12 mouse cellular contexts compared by ENCODE assay signal in genomic region chr12:8798486-8799020, GRCm38 (mm10). TPM values are rescaled to one million over a fixed set of nuclear protein-coding genes. Genes with fewer than 3 reads are reported as not detected.
DNase-seq lines count a peak whose midpoint lies in the region; ATAC-seq lines count a peak whose summit lies in the region.
"Had no signal": no experiment of that assay in that cellular context is flagged by ENCODE, and none has a peak within 500 bp of the region (broad histone marks: within the 10 kb centered on the region; RNA-seq: fewer than 3 reads in every experiment).

No protein-coding gene starts in this region.

- H3K4me3 ChIP-seq in kidney, embryonic 14.5 days (ENCODE audit: low read length), result no peak overlapping the region
- no peak overlapping the region for H3K4me3 ChIP-seq in lung, embryonic 16.5 days (ENCODE audit: low read length)
- H3K4me3 ChIP-seq: megakaryocyte, embryonic 14.5 days had no signal

- H3K27me3 ChIP-seq in kidney, embryonic 14.5 days (ENCODE audit: control insufficient read depth, insufficient read depth, low read length), result no peaks in the 10 kb centered on the region
- H3K27me3 ChIP-seq in lung, embryonic 16.5 days (ENCODE audit: control insufficient read depth, insufficient read depth, low read depth, low read length), result no peaks in the 10 kb centered on the region

- H3K9ac ChIP-seq in kidney, embryonic 14.5 days (ENCODE audit: low read depth, low read length), result no peak overlapping the region
- H3K9ac ChIP-seq in lung, embryonic 16.5 days (ENCODE audit: low read length), result no peak overlapping the region

- H3K9me3 ChIP-seq in kidney, embryonic 14.5 days (ENCODE audit: control insufficient read depth, low read length), result no peaks in the 10 kb centered on the region
- H3K9me3 ChIP-seq in lung, embryonic 16.5 days (ENCODE audit: control insufficient read depth, low read length), result no peaks in the 10 kb centered on the region

- 32% methylated on average over 9 of the region's 9 CpGs for WGBS in kidney, embryonic 14.5 days
- 23% methylated on average over 9 of the region's 9 CpGs for WGBS in lung, embryonic 16.5 days

- H3K27ac ChIP-seq in kidney, embryonic 14.5 days (ENCODE audit: low read depth, low read length), result peak overlapping the region; percentile 27; the same call in 1 of the 2 replicates
- peak overlapping the region; percentile 92 for H3K27ac ChIP-seq in lung, embryonic 16.5 days (ENCODE audit: low read length)

- H3K4me2 ChIP-seq in kidney, embryonic 14.5 days (replicated peaks; ENCODE audit: low read depth, low read length), result no peak overlapping the region
- no peak overlapping the region for H3K4me2 ChIP-seq in lung, embryonic 16.5 days (ENCODE audit: low read depth, low read length)

- no peak for ATAC-seq in kidney, embryonic 14.5 days (ENCODE audit: low FRiP score, low TSS enrichment)
- peak; percentile 79 for ATAC-seq in lung, embryonic 16.5 days (ENCODE audit: low read depth)

- H3K4me1 ChIP-seq in kidney, embryonic 14.5 days (ENCODE audit: control insufficient read depth, insufficient read depth, low read length), result peaks cover 15% of the 10 kb centered on the region
- peaks cover 18% of the 10 kb centered on the region for H3K4me1 ChIP-seq in lung, embryonic 16.5 days (replicated peaks; ENCODE audit: control insufficient read depth, insufficient read depth, low read length)
- H3K4me1 ChIP-seq: megakaryocyte, embryonic 14.5 days had no signal

- DNase-seq in adrenal gland, postnatal 10 days, result peak; percentile 20
- DNase-seq in adrenal gland, postnatal 4 days (ENCODE audit: low spot score in 2 of 2), result no peak
- DNase-seq in forelimb bud, embryonic 11.5 days (ENCODE audit: low read depth, low spot score), result peak; percentile 57
- DNase-seq in c-Kit-positive CD71-positive TER-119-positive erythroid progenitor cells, embryonic 14.5 days (ENCODE audit: low spot score), result no peak
- no peak for DNase-seq in cerebellum, adult 9-11 months
- DNase-seq in ovary, postnatal 36 days (ENCODE audit: low spot score), result no peak
- DNase-seq: adrenal gland, postnatal 25 days; cerebellum, postnatal 10 days; layer of hippocampus, postnatal 36 days had no signal

- H3K36me3 ChIP-seq in kidney, embryonic 14.5 days (ENCODE audit: control insufficient read depth, insufficient read depth, low read length), result peaks cover 9% of the 10 kb centered on the region; the same call in 1 of the 2 replicates
- H3K36me3 ChIP-seq in lung, embryonic 16.5 days (ENCODE audit: control insufficient read depth, insufficient read depth, low read length), result peaks cover 14% of the 10 kb centered on the region

RNA-seq across cellular contexts. Expression of gene Sdc1, which starts 27.4 kb away (rescaled TPM):
- total RNA-seq in adrenal gland, postnatal 10 days (2021), result 10 to 100 TPM; 27.2 to 42.0 TPM
- 10 to 100 TPM; 34.6 to 52.4 TPM for total RNA-seq in adrenal gland, postnatal 4 days (2021)
- 41.9 and 57.3 TPM in 2 replicates for polyA plus RNA-seq in kidney, embryonic 14.5 days (2014; fragmentation: Nextera tagmentation; extraction: Ambion mirVana)
- 166 and 170 TPM in 2 replicates for polyA plus RNA-seq in lung, embryonic 16.5 days (2015; fragmentation: Nextera tagmentation; extraction: Ambion mirVana)

Comparison
In these comparisons a context has a peak if more than half of its experiments do, and no peak if none do; other contexts are left out.
1. DNase-seq: peak in adrenal gland, postnatal 10 days (single experiment) and forelimb bud, embryonic 11.5 days (single experiment); none in adrenal gland, postnatal 4 days (0 of 2), c-Kit-positive CD71-positive TER-119-positive erythroid progenitor cells, embryonic 14.5 days (single experiment), cerebellum, adult 9-11 months (single experiment) and ovary, postnatal 36 days (single experiment).